Mouse (Mus musculus): Measurements from ENCODE around the gene Ssu2. TPM values are rescaled to one million over a fixed set of nuclear protein-coding genes. Genes with fewer than 3 reads are reported as not detected.

Ssu2 gene
- polyA plus RNA-seq, 1 experiment from 2014 or later = not detected

- 92% methylated on average over 5 of the region's 5 CpGs for WGBS
- Histone ChIP-seq H3K36me3 (ENCODE audit: control insufficient read depth, insufficient read depth, low read length) (no peaks in the 10 kb centered on the region), H3K9me3 (replicated peaks; ENCODE audit: control insufficient read depth, low read length, poor library complexity, severe bottlenecking) (no peaks in the 10 kb centered on the region), H3K9ac (ENCODE audit: low read depth, low read length) (no peak overlapping the region), H3K4me1 (ENCODE audit: control insufficient read depth, insufficient read depth, low read length) (no peaks in the 10 kb centered on the region), H3K4me2 (ENCODE audit: low read length) (no peak overlapping the region), H3K27me3 (ENCODE audit: control insufficient read depth, insufficient read depth, low read depth, low read length) (no peaks in the 10 kb centered on the region), H3K4me3 (ENCODE audit: low read depth, low read length) (no peak overlapping the region), H3K27ac (ENCODE audit: low read length) (no peak overlapping the region)
- ATAC-seq = no peak
These were observed 60.0 kb downstream of the Ssu2 start for GRCm38 (mm10) chr6:112327793-112328192.

GRCm38 (mm10) chr6:112325213-112325612, 62.6 kb downstream of the Ssu2 start:
- H3K27me3 ChIP-seq (ENCODE audit: control insufficient read depth, insufficient read depth, low read depth, low read length) = no peaks in the 10 kb centered on the region
- no peak overlapping the region for H3K27ac ChIP-seq (ENCODE audit: low read length)
- no peak overlapping the region for H3K9ac ChIP-seq (ENCODE audit: low read depth, low read length)
- H3K4me3 ChIP-seq (ENCODE audit: low read depth, low read length) = no peak overlapping the region
- no peaks in the 10 kb centered on the region for H3K36me3 ChIP-seq (ENCODE audit: control insufficient read depth, insufficient read depth, low read length)
- no peak for ATAC-seq
- WGBS = 98% methylated on average over 3 of the region's 3 CpGs
- no peaks in the 10 kb centered on the region for H3K9me3 ChIP-seq (replicated peaks; ENCODE audit: control insufficient read depth, low read length, poor library complexity, severe bottlenecking)
- H3K4me1 ChIP-seq (ENCODE audit: control insufficient read depth, insufficient read depth, low read length) = no peaks in the 10 kb centered on the region
- no peak overlapping the region for H3K4me2 ChIP-seq (ENCODE audit: low read length)

GRCm38 (mm10) chr6:112322916-112323315, 64.9 kb downstream of the Ssu2 start:
- H3K9ac ChIP-seq (ENCODE audit: low read depth, low read length) = no peak overlapping the region
- no peak for ATAC-seq
- no peak overlapping the region for H3K27ac ChIP-seq (ENCODE audit: low read length)
- no peaks in the 10 kb centered on the region for H3K4me1 ChIP-seq (ENCODE audit: control insufficient read depth, insufficient read depth, low read length)
- H3K9me3 ChIP-seq (replicated peaks; ENCODE audit: control insufficient read depth, low read length, poor library complexity, severe bottlenecking) = no peaks in the 10 kb centered on the region
- H3K36me3 ChIP-seq (ENCODE audit: control insufficient read depth, insufficient read depth, low read length) = no peaks in the 10 kb centered on the region
- H3K4me3 ChIP-seq (ENCODE audit: low read depth, low read length) = no peak overlapping the region
- no peak overlapping the region for H3K4me2 ChIP-seq (ENCODE audit: low read length)
- 81% methylated on average over 5 of the region's 5 CpGs for WGBS
- no peaks in the 10 kb centered on the region for H3K27me3 ChIP-seq (ENCODE audit: control insufficient read depth, insufficient read depth, low read depth, low read length)

- WGBS = 42% methylated on average over 5 of the region's 5 CpGs
- ATAC-seq = no peak
These were observed 67.1 kb downstream of the Ssu2 start for GRCm38 (mm10) chr6:112320679-112321078.

GRCm38 (mm10) chr6:112319449-112319848, 68.4 kb downstream of the Ssu2 start:
- no peaks in the 10 kb centered on the region for H3K4me1 ChIP-seq (ENCODE audit: control insufficient read depth, insufficient read depth, low read length)
- H3K9me3 ChIP-seq (replicated peaks; ENCODE audit: control insufficient read depth, low read length, poor library complexity, severe bottlenecking) = no peaks in the 10 kb centered on the region
- no peak overlapping the region for H3K4me2 ChIP-seq (ENCODE audit: low read length)
- H3K4me3 ChIP-seq (ENCODE audit: low read depth, low read length) = no peak overlapping the region
- 91% methylated on average over 4 of the region's 4 CpGs for WGBS
- ATAC-seq = no peak
- no peaks in the 10 kb centered on the region for H3K36me3 ChIP-seq (ENCODE audit: control insufficient read depth, insufficient read depth, low read length)
- no peak overlapping the region for H3K27ac ChIP-seq (ENCODE audit: low read length)
- H3K9ac ChIP-seq (ENCODE audit: low read depth, low read length) = no peak overlapping the region
- H3K27me3 ChIP-seq (ENCODE audit: control insufficient read depth, insufficient read depth, low read depth, low read length) = no peaks in the 10 kb centered on the region

More at GRCm38 (mm10) chr6:112320679-112321078, 67.1 kb downstream of the Ssu2 start:
- H3K9ac ChIP-seq (ENCODE audit: low read depth, low read length) = no peak overlapping the region
- H3K4me2 ChIP-seq (ENCODE audit: low read length) = no peak overlapping the region
- H3K9me3 ChIP-seq (replicated peaks; ENCODE audit: control insufficient read depth, low read length, poor library complexity, severe bottlenecking) = no peaks in the 10 kb centered on the region
- no peaks in the 10 kb centered on the region for H3K4me1 ChIP-seq (ENCODE audit: control insufficient read depth, insufficient read depth, low read length)
- no peak overlapping the region for H3K4me3 ChIP-seq (ENCODE audit: low read depth, low read length)
- no peaks in the 10 kb centered on the region for H3K27me3 ChIP-seq (ENCODE audit: control insufficient read depth, insufficient read depth, low read depth, low read length)
- H3K27ac ChIP-seq (ENCODE audit: low read length) = no peak overlapping the region
- no peaks in the 10 kb centered on the region for H3K36me3 ChIP-seq (ENCODE audit: control insufficient read depth, insufficient read depth, low read length)

- WGBS = 33% methylated on average over 4 of the region's 4 CpGs
- no peak overlapping the region for H3K4me2 ChIP-seq (ENCODE audit: low read length)
- H3K4me3 ChIP-seq (ENCODE audit: low read depth, low read length) = no peak overlapping the region
- H3K9ac ChIP-seq (ENCODE audit: low read depth, low read length) = no peak overlapping the region
- no peak overlapping the region for H3K27ac ChIP-seq (ENCODE audit: low read length)
- H3K4me1 ChIP-seq (ENCODE audit: control insufficient read depth, insufficient read depth, low read length) = no peaks in the 10 kb centered on the region
- ATAC-seq = peak; percentile 62; the same call in 1 of the 2 replicates
- no peaks in the 10 kb centered on the region for H3K9me3 ChIP-seq (replicated peaks; ENCODE audit: control insufficient read depth, low read length, poor library complexity, severe bottlenecking)
- no peaks in the 10 kb centered on the region for H3K27me3 ChIP-seq (ENCODE audit: control insufficient read depth, insufficient read depth, low read depth, low read length)
- H3K36me3 ChIP-seq (ENCODE audit: control insufficient read depth, insufficient read depth, low read length) = no peaks in the 10 kb centered on the region
These were observed 76.4 kb downstream of the Ssu2 start for GRCm38 (mm10) chr6:112311385-112311784.

GRCm38 (mm10) chr6:112309330-112309938, 78.4 kb downstream of the Ssu2 start:
- Histone ChIP-seq H3K27ac (ENCODE audit: low read length) (no peak overlapping the region), H3K4me1 (ENCODE audit: control insufficient read depth, insufficient read depth, low read length) (no peaks in the 10 kb centered on the region), H3K27me3 (ENCODE audit: control insufficient read depth, insufficient read depth, low read depth, low read length) (no peaks in the 10 kb centered on the region), H3K9ac (ENCODE audit: low read depth, low read length) (no peak overlapping the region), H3K4me3 (ENCODE audit: low read depth, low read length) (no peak overlapping the region), H3K36me3 (ENCODE audit: control insufficient read depth, insufficient read depth, low read length) (no peaks in the 10 kb centered on the region), H3K4me2 (ENCODE audit: low read length) (no peak overlapping the region), H3K9me3 (replicated peaks; ENCODE audit: control insufficient read depth, low read length, poor library complexity, severe bottlenecking) (no peaks in the 10 kb centered on the region)
- ATAC-seq = no peak
- WGBS = 70% methylated on average over 6 of the region's 6 CpGs

Other genes starting within 250 kb of the Ssu2 start
- 7.0 and 9.1 TPM in 2 replicates for gene Lmcd1, start 114.3 kb downstream of the Ssu2 start, polyA plus RNA-seq (2015; fragmentation: Nextera tagmentation; extraction: Ambion mirVana)
- gene Cav3, start 71.5 kb upstream of the Ssu2 start, polyA plus RNA-seq (2015; fragmentation: Nextera tagmentation; extraction: Ambion mirVana) = 0.16 TPM in 1 of 2 replicates, not detected in the other
- 1.6 and 2.3 TPM in 2 replicates for gene Oxtr, start 101.9 kb upstream of the Ssu2 start, polyA plus RNA-seq (2015; fragmentation: Nextera tagmentation; extraction: Ambion mirVana)